Mouse (Mus musculus) testis, adult 2 months (tissue): ENCODE data around the gene Ankfy1. TPM values are rescaled to one million over a fixed set of nuclear protein-coding genes. Genes with fewer than 3 reads are reported as not detected.
A peak's percentile ranks its signal among the peaks of the same experiment; 100 is the strongest.

Experiments used
- H3K27ac ChIP-seq: fragments of 200-500 bp; 2 replicates; pipeline ENCODE4 v1.5.1; 2012; ENCODE audit warnings: low read depth, low read length; ENCODE audit not compliant: control insufficient read depth, insufficient read depth
- H3K27me3 ChIP-seq: fragments of 200-500 bp; 2 replicates; pipeline ENCODE4 v1.6.1; 2012; ENCODE audit warnings: mild to moderate bottlenecking, low read length, moderate library complexity; ENCODE audit not compliant: control insufficient read depth, insufficient read depth
- H3K36me3 ChIP-seq: fragments of 200-500 bp; 2 replicates; pipeline ENCODE4 v1.6.1; 2012; ENCODE audit warnings: mild to moderate bottlenecking, low read length; ENCODE audit not compliant: control insufficient read depth, insufficient read depth
- H3K4me1 ChIP-seq: fragments of 200-500 bp; 2 replicates; pipeline ENCODE4 v1.6.1; 2012; ENCODE audit warnings: low read length; ENCODE audit not compliant: control insufficient read depth, insufficient read depth
- H3K4me3 ChIP-seq: fragments of 200-500 bp; 2 replicates; pipeline ENCODE4 v1.5.1; 2012; ENCODE audit warnings: low read depth, mild to moderate bottlenecking, low read length, moderate library complexity, mixed read lengths; ENCODE audit not compliant: control insufficient read depth
- CTCF ChIP-seq: fragments of 200-500 bp; IDR thresholded peaks from 2 replicates; pipeline ENCODE4 v1.5.1; 2012; ENCODE audit warnings: low read depth, mild to moderate bottlenecking, inconsistent platforms, low read length, moderate library complexity; ENCODE audit not compliant: control insufficient read depth, insufficient read depth, insufficient replicate concordance
- POLR2A ChIP-seq: fragments of 200-500 bp; IDR thresholded peaks from 2 replicates; pipeline ENCODE4 v1.6.1; 2012; ENCODE audit warnings: low read depth, mild to moderate bottlenecking, inconsistent platforms, low read length, moderate library complexity; ENCODE audit not compliant: control insufficient read depth
- polyA plus RNA-seq: library from polyadenylated mRNA; depleted of rRNA; stranded (reverse); fragments of >200 nt; gene quantifications from 2 replicates; pipeline ENCODE4 v1.2.3, GENCODE M21; 2012

Gene Ankfy1
- polyA plus RNA-seq, 1 experiment, result 7.7 TPM

DNA sequence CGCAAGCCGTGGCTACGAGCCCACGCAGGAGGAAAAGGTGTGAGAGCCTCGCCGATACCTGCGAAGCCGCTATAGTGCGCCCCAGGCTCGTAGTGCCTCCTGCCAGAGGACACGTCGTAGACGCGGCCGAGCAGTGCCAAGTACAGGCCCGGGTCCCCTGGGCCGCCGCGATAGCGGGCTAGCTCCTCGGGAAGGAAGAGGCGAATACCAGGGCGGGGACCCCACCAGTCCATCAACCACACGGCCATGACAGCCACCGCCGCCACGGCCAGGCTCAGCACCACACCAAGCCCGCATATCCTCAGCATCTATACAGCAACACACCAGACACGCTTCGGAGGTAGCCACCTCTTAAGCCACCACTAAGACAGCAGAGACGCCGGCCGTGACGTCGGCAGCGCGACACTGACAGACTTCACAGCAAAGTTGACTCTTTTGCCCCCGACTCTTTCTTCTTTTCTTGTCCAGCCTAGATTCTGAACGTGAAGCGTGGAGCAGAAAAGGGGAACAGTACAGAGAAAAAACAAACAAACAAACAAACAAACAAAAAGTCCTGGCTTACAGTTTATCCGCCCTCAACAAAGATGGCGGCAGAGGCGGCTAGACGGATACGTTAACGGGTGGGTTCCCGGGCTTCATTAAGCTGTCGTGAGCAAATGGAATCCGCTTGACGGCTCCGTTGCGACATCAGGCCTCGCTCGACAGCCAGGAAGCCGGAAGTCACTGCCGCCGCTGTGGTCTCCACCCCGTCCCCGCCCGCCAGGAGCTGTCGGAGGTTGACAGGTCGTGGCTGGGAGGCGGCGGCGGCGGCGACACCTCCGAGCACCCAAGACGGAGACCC lies 105.9 kb downstream of the Ankfy1 start, which contains the start of the genes Cyb5d2 and Zzef1:
Gene Cyb5d2 (minus strand): TSS at position 688 of the 841 bp plus-strand sequence.
Gene Zzef1 (plus strand): TSS at position 772 of the 841 bp plus-strand sequence.
- TF ChIP-seq POLR2A, result peak; percentile 72
- TF ChIP-seq CTCF, result no peak
- Histone ChIP-seq H3K4me1 (no peaks in the 10 kb centered on the region; the same call in 1 of the 2 replicates), H3K27me3 (no peaks in the 10 kb centered on the region), H3K36me3 (peaks cover 2% of the 10 kb centered on the region), H3K27ac (peak within 1 kb of the TSS; percentile 99), H3K4me3 (peak within 1 kb of the TSS; percentile 99)

DNA sequence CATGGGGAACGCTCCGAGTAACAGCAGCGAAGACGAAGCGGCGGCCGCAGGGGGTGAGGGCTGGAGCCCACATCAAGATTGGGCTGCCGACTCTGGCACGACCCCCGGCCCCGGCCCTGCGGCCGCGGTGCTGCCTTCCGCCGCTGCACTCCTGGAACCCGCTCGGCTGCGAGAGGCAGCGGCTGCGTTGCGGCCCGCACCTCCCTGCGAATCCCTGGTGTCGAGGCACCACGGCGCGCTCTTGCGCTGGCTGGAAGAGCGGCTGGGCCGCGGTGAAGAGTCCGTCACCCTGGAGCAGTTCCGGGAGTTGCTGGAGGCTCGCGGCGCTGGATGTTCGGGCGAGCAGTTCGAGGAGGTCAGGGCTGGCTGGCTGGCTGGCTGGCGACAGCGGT lies 106.5 kb downstream of the Ankfy1 start:
- H3K27me3 ChIP-seq, result no peaks in the 10 kb centered on the region
- no peaks in the 10 kb centered on the region; the same call in 1 of the 2 replicates for H3K4me1 ChIP-seq
- TF ChIP-seq POLR2A (no peak; the same call in 1 of the 2 replicates), CTCF (no peak)
- peaks cover 2% of the 10 kb centered on the region for H3K36me3 ChIP-seq
- H3K27ac ChIP-seq, result peak overlapping the region; percentile 99
- peak overlapping the region; percentile 99 for H3K4me3 ChIP-seq

GRCm38 (mm10) chr11:72796773-72797338 lies 107.0 kb downstream of the Ankfy1 start:
- TF ChIP-seq CTCF (no peak), POLR2A (no peak)
- H3K4me1 ChIP-seq, result no peaks in the 10 kb centered on the region; the same call in 1 of the 2 replicates
- peak overlapping the region; percentile 99 for H3K27ac ChIP-seq
- H3K4me3 ChIP-seq, result peak overlapping the region; percentile 99
- peaks cover 2% of the 10 kb centered on the region for H3K36me3 ChIP-seq
- H3K27me3 ChIP-seq, result no peaks in the 10 kb centered on the region

DNA sequence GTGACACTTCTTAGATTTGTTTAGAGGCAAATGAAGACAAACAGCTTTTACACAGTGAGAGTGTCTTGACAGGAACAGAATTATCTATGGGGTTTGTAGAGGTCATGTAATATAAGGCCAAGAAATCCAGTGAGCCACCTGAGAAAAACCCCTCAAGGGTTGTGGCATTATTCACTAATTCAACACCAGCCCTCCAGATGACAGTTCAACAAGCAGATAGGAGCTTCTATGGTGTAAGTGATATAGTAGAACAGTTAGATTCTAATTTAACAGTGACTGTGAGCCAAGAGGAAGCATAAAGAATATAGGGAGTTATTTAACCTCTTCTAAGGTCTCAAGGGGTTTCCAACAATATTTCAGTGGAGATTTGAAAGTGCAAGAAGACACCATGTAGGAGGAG lies 108.3 kb downstream of the Ankfy1 start:
- Histone ChIP-seq H3K4me3 (no peak overlapping the region), H3K27me3 (no peaks in the 10 kb centered on the region), H3K36me3 (peaks cover 2% of the 10 kb centered on the region), H3K4me1 (no peaks in the 10 kb centered on the region; the same call in 1 of the 2 replicates), H3K27ac (no peak overlapping the region)
- no peak for TF ChIP-seq POLR2A
- TF ChIP-seq CTCF, result no peak

- Histone ChIP-seq H3K27ac (no peak overlapping the region), H3K27me3 (no peaks in the 10 kb centered on the region)
- TF ChIP-seq POLR2A (no peak), CTCF (no peak)
Measured at GRCm38 (mm10) chr11:72801182-72801581, 111.4 kb downstream of the Ankfy1 start.

DNA sequence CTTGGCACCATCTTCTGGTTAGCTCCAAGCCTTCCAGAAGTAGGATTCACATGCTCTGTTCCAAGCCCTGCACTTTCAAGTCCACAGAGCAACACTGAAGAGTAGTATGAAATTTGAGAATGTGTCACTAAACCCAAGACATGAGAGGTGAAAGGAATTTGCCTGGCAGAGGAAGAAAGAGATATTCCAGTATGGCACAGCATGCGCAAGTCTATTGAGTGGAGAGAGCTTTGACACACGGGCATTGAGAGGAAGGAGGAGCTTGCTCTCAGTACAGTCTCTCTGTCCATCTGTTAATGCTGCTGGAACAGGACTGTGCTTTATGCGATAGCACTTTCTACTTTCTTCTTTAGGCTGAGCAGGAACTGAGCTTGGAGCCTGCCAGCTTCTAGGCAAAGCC lies 113.2 kb downstream of the Ankfy1 start:
- TF ChIP-seq POLR2A, result no peak
- no peak for TF ChIP-seq CTCF
- no peaks in the 10 kb centered on the region for H3K27me3 ChIP-seq
- H3K27ac ChIP-seq, result no peak overlapping the region
- H3K4me1 ChIP-seq, result no peaks in the 10 kb centered on the region
- H3K4me3 ChIP-seq, result no peak overlapping the region
- no peaks in the 10 kb centered on the region for H3K36me3 ChIP-seq

More at GRCm38 (mm10) chr11:72801182-72801581, 111.4 kb downstream of the Ankfy1 start:
- no peaks in the 10 kb centered on the region for H3K36me3 ChIP-seq
- H3K4me1 ChIP-seq, result no peaks in the 10 kb centered on the region; the same call in 1 of the 2 replicates
- no peak overlapping the region for H3K4me3 ChIP-seq

GRCm38 (mm10) chr11:72804586-72804985 lies 114.8 kb downstream of the Ankfy1 start:
- Histone ChIP-seq H3K27me3 (no peaks in the 10 kb centered on the region), H3K36me3 (no peaks in the 10 kb centered on the region), H3K4me1 (no peaks in the 10 kb centered on the region), H3K4me3 (no peak overlapping the region), H3K27ac (no peak overlapping the region)
- TF ChIP-seq CTCF, result no peak
